Mouse (Mus musculus): Measurements from ENCODE around the gene Gm13288. TPM values are rescaled to one million over a fixed set of nuclear protein-coding genes. Genes with fewer than 3 reads are reported as not detected.
"Not testable (repeated sequence)": the region's sequence is repeated elsewhere in the genome, so short reads cannot be mapped to it uniquely, and the experiment has no call there.

Gene Gm13288
- polyA plus RNA-seq, 1 experiment, result not detected

- no peaks in the 10 kb centered on the region for H3K4me1 ChIP-seq (ENCODE audit: control insufficient read depth)
- TF ChIP-seq GATA1 (IDR thresholded peaks at IDR 0.05; ENCODE audit: low read length), result no peak
- TF ChIP-seq TAL1 (IDR thresholded peaks at IDR 0.05; ENCODE audit: low read length), result no peak
Measured at GRCm38 (mm10) chr4:88819659-88820058, 14.3 kb downstream of the Gm13288 start, which contains the start of gene Ifna11. TSS of gene Ifna11 (plus strand) at chr4:88819959.

GRCm38 (mm10) chr4:88822995-88823394 is 17.7 kb downstream of the Gm13288 start:
- Histone ChIP-seq H3K4me1 (ENCODE audit: control insufficient read depth) (no peaks in the 10 kb centered on the region), H3K9me3 (ENCODE audit: control insufficient read depth, low read length) (no peaks in the 10 kb centered on the region), H3K4me3 (replicated peaks) (no peak overlapping the region), H3K36me3 (ENCODE audit: control insufficient read depth) (no peaks in the 10 kb centered on the region), H3K27me3 (ENCODE audit: control insufficient read depth) (no peaks in the 10 kb centered on the region)
- TF ChIP-seq TAL1 (IDR thresholded peaks at IDR 0.05; ENCODE audit: low read length), result no peak
- no peak for TF ChIP-seq GATA1 (IDR thresholded peaks at IDR 0.05; ENCODE audit: low read length)

More at GRCm38 (mm10) chr4:88819659-88820058, 14.3 kb downstream of the Gm13288 start, which contains the start of gene Ifna11:
- Histone ChIP-seq H3K36me3 (ENCODE audit: control insufficient read depth) (no peaks in the 10 kb centered on the region), H3K27me3 (ENCODE audit: control insufficient read depth) (no peaks in the 10 kb centered on the region), H3K9me3 (ENCODE audit: control insufficient read depth, low read length) (no peaks in the 10 kb centered on the region), H3K4me3 (replicated peaks) (no peak within 1 kb of the TSS)

- H3K9me3 ChIP-seq (ENCODE audit: control insufficient read depth, low read length); H3K4me1 ChIP-seq (ENCODE audit: control insufficient read depth); H3K4me3 ChIP-seq (replicated peaks); H3K27me3 ChIP-seq (ENCODE audit: control insufficient read depth); H3K36me3 ChIP-seq (ENCODE audit: control insufficient read depth): not testable (repeated sequence)
Measured at GRCm38 (mm10) chr4:88827116-88827515, 21.8 kb downstream of the Gm13288 start, which contains the start of gene Ifna6. TSS of gene Ifna6 (plus strand) at chr4:88827416.

- no peaks in the 10 kb centered on the region for H3K9me3 ChIP-seq (ENCODE audit: control insufficient read depth, low read length)
- H3K36me3 ChIP-seq (ENCODE audit: control insufficient read depth), result no peaks in the 10 kb centered on the region
- no peak overlapping the region for H3K4me3 ChIP-seq (replicated peaks)
- H3K27me3 ChIP-seq (ENCODE audit: control insufficient read depth), result no peaks in the 10 kb centered on the region
- no peaks in the 10 kb centered on the region for H3K4me1 ChIP-seq (ENCODE audit: control insufficient read depth)
- TF ChIP-seq TAL1 (IDR thresholded peaks at IDR 0.05; ENCODE audit: low read length) (no peak), GATA1 (IDR thresholded peaks at IDR 0.05; ENCODE audit: low read length) (no peak)
Measured at GRCm38 (mm10) chr4:88830523-88830922, 25.2 kb downstream of the Gm13288 start.

- H3K27me3 ChIP-seq (ENCODE audit: control insufficient read depth); H3K36me3 ChIP-seq (ENCODE audit: control insufficient read depth); H3K4me1 ChIP-seq (ENCODE audit: control insufficient read depth); H3K9me3 ChIP-seq (ENCODE audit: control insufficient read depth, low read length); H3K4me3 ChIP-seq (replicated peaks): not testable (repeated sequence)
Measured at GRCm38 (mm10) chr4:88835225-88835624, 29.9 kb downstream of the Gm13288 start, which contains the start of gene Ifna5. TSS of gene Ifna5 (plus strand) at chr4:88835525.

- no peaks in the 10 kb centered on the region for H3K36me3 ChIP-seq (ENCODE audit: control insufficient read depth)
- H3K27me3 ChIP-seq (ENCODE audit: control insufficient read depth), result no peaks in the 10 kb centered on the region
- no peaks in the 10 kb centered on the region for H3K9me3 ChIP-seq (ENCODE audit: control insufficient read depth, low read length)
- no peaks in the 10 kb centered on the region for H3K4me1 ChIP-seq (ENCODE audit: control insufficient read depth)
- H3K4me3 ChIP-seq (replicated peaks), result no peak overlapping the region
- TF ChIP-seq TAL1 (IDR thresholded peaks at IDR 0.05; ENCODE audit: low read length), result no peak
Measured at GRCm38 (mm10) chr4:88838828-88839227, 33.5 kb downstream of the Gm13288 start.

- H3K4me3 ChIP-seq (replicated peaks), result no peak overlapping the region
- H3K36me3 ChIP-seq (ENCODE audit: control insufficient read depth), result no peaks in the 10 kb centered on the region
- no peaks in the 10 kb centered on the region for H3K9me3 ChIP-seq (ENCODE audit: control insufficient read depth, low read length)
- TF ChIP-seq GATA1 (IDR thresholded peaks at IDR 0.05; ENCODE audit: low read length), result no peak
- TF ChIP-seq TAL1 (IDR thresholded peaks at IDR 0.05; ENCODE audit: low read length), result no peak
- no peaks in the 10 kb centered on the region for H3K4me1 ChIP-seq (ENCODE audit: control insufficient read depth)
- no peaks in the 10 kb centered on the region for H3K27me3 ChIP-seq (ENCODE audit: control insufficient read depth)
Measured at GRCm38 (mm10) chr4:88840058-88840457, 34.7 kb downstream of the Gm13288 start.

- no peaks in the 10 kb centered on the region for H3K36me3 ChIP-seq (ENCODE audit: control insufficient read depth)
- no peak within 1 kb of the TSS for H3K4me3 ChIP-seq (replicated peaks)
- no peaks in the 10 kb centered on the region for H3K27me3 ChIP-seq (ENCODE audit: control insufficient read depth)
- no peaks in the 10 kb centered on the region for H3K4me1 ChIP-seq (ENCODE audit: control insufficient read depth)
- no peak for TF ChIP-seq TAL1 (IDR thresholded peaks at IDR 0.05; ENCODE audit: low read length)
- TF ChIP-seq GATA1 (IDR thresholded peaks at IDR 0.05; ENCODE audit: low read length), result no peak
- no peaks in the 10 kb centered on the region for H3K9me3 ChIP-seq (ENCODE audit: control insufficient read depth, low read length)
Measured at GRCm38 (mm10) chr4:88841438-88841911, 36.1 kb downstream of the Gm13288 start, which contains the start of gene Ifna4. TSS of gene Ifna4 (plus strand) at chr4:88841861.

- Histone ChIP-seq H3K27me3 (ENCODE audit: control insufficient read depth) (no peaks in the 10 kb centered on the region), H3K9me3 (ENCODE audit: control insufficient read depth, low read length) (no peaks in the 10 kb centered on the region), H3K4me3 (replicated peaks) (no peak overlapping the region), H3K36me3 (ENCODE audit: control insufficient read depth) (no peaks in the 10 kb centered on the region), H3K4me1 (ENCODE audit: control insufficient read depth) (no peaks in the 10 kb centered on the region)
- TF ChIP-seq TAL1 (IDR thresholded peaks at IDR 0.05; ENCODE audit: low read length) (no peak), GATA1 (IDR thresholded peaks at IDR 0.05; ENCODE audit: low read length) (no peak)
Measured at GRCm38 (mm10) chr4:88845334-88845733, 40.0 kb downstream of the Gm13288 start.

- Histone ChIP-seq H3K9me3 (ENCODE audit: control insufficient read depth, low read length) (no peaks in the 10 kb centered on the region), H3K4me3 (replicated peaks) (no peak within 1 kb of the TSS), H3K27me3 (ENCODE audit: control insufficient read depth) (no peaks in the 10 kb centered on the region), H3K36me3 (ENCODE audit: control insufficient read depth) (no peaks in the 10 kb centered on the region), H3K4me1 (ENCODE audit: control insufficient read depth) (no peaks in the 10 kb centered on the region)
- TF ChIP-seq GATA1 (IDR thresholded peaks at IDR 0.05; ENCODE audit: low read length) (no peak), TAL1 (IDR thresholded peaks at IDR 0.05; ENCODE audit: low read length) (no peak)
Measured at GRCm38 (mm10) chr4:88849698-88850097, 44.4 kb downstream of the Gm13288 start, which contains the start of gene Ifna1. TSS of gene Ifna1 (plus strand) at chr4:88850087.

Measured in erythroblast, embryonic 14.5 days (primary cell).